Mouse (Mus musculus): ENCODE data around the gene Zfp414. TPM values are rescaled to one million over a fixed set of nuclear protein-coding genes. Genes with fewer than 3 reads are reported as not detected.

Gene Zfp414
- total and polyA plus RNA-seq, 3 experiments: 14.7 to 116 (median 34.7) TPM

DNA sequence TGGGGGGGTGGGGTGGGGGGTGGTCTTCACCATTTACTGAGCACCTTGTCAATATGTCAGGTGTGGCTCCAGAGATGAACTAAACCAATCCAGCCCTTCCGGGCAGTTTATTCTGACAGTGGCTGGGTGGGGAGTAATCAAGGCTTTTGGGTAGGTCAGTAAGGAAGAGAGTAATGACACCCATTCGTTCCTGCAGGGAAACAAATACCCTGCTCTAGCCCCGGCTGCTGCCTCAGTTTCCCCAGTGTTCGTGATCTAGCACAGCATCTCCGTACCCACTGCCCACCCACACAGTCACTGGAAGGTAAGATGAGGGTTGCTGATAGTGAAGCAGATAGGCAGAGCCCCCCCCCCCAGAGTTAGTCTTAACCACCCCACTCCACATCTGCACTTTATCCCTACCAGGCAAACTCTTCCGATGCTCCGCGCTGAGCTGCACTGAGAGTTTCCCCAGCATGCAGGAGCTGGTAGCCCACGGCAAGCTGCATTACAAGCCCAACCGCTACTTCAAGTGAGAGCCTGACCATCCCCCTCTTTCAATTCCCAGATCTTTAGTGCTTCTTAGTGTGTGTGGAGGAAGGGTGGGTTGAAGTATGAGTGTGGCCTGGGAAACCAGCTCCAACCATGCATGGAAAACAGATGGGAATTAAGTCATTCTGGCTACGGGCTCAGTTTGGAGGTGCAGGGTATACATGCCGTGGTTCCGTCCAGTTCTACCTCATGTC lies 1.4 kb downstream of the Zfp414 start:
- TF ChIP-seq CTCF (IDR thresholded peaks at IDR 0.05; ENCODE audit: low read depth, low read length): no peak
- TF ChIP-seq GATA1 (IDR thresholded peaks at IDR 0.05; ENCODE audit: borderline replicate concordance, low read length): no peak
- no peak for TF ChIP-seq POLR2AphosphoS5 (IDR thresholded peaks at IDR 0.05; ENCODE audit: insufficient replicate concordance, low read depth, low read length)
- TF ChIP-seq GATA2 (IDR thresholded peaks at IDR 0.05; ENCODE audit: borderline replicate concordance, low read depth, low read length): no peak
- no peak for TF ChIP-seq TAL1 (conservative IDR thresholded peaks at IDR 0.05; ENCODE audit: low read depth, low read length)
- Histone ChIP-seq H3K36me3 (replicated peaks) (peaks cover 53% of the 10 kb centered on the region), H3K4me1 (ENCODE audit: insufficient read depth, low read depth, low read length) (peaks cover 32% of the 10 kb centered on the region), H3K27me3 (ENCODE audit: insufficient read depth, low read length) (no peaks in the 10 kb centered on the region), H3K9me3 (replicated peaks) (no peaks in the 10 kb centered on the region), H3K4me3 (ENCODE audit: low read depth, low read length) (peak overlapping the region; percentile 86; the same call in 1 of the 2 replicates)
- ATAC-seq (ENCODE audit: extremely low read depth, insufficient number of reproducible peaks, low FRiP score, poor library complexity, severe bottlenecking) (no peak), DNase-seq (ENCODE audit: low spot score) (no peak)

DNA sequence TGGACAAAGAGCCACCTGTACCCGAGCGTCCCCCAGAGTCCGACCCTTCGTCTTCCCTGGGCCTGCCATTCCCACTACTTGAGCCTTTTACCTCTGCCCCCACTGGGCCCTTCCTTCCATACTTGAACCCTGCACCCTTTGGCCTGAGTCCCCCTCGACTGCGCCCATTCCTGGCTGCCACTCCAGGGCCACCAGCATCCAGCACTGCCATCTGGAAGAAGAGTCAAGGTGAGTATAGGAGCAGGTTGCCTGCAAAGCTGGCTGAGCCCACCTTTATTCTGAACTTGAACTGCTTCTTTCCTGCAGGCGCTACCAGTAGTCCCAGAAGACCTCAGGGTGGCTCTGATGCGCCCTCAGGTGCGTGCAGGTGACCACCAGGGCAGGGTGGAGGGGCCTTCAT lies 2.3 kb downstream of the Zfp414 start:
- no peak for ATAC-seq (ENCODE audit: extremely low read depth, insufficient number of reproducible peaks, low FRiP score, poor library complexity, severe bottlenecking)
- Histone ChIP-seq H3K36me3 (replicated peaks) (peaks cover 61% of the 10 kb centered on the region), H3K27me3 (ENCODE audit: insufficient read depth, low read length) (no peaks in the 10 kb centered on the region), H3K4me3 (ENCODE audit: low read depth, low read length) (no peak overlapping the region), H3K9me3 (replicated peaks) (no peaks in the 10 kb centered on the region), H3K4me1 (ENCODE audit: insufficient read depth, low read depth, low read length) (peaks cover 32% of the 10 kb centered on the region)
- no peak for DNase-seq (ENCODE audit: low spot score)
- no peak for TF ChIP-seq CTCF (IDR thresholded peaks at IDR 0.05; ENCODE audit: low read depth, low read length)
- no peak for TF ChIP-seq TAL1 (conservative IDR thresholded peaks at IDR 0.05; ENCODE audit: low read depth, low read length)
- no peak for TF ChIP-seq POLR2AphosphoS5 (IDR thresholded peaks at IDR 0.05; ENCODE audit: insufficient replicate concordance, low read depth, low read length)
- TF ChIP-seq GATA2 (IDR thresholded peaks at IDR 0.05; ENCODE audit: borderline replicate concordance, low read depth, low read length): no peak
- no peak for TF ChIP-seq GATA1 (IDR thresholded peaks at IDR 0.05; ENCODE audit: borderline replicate concordance, low read length)

DNA sequence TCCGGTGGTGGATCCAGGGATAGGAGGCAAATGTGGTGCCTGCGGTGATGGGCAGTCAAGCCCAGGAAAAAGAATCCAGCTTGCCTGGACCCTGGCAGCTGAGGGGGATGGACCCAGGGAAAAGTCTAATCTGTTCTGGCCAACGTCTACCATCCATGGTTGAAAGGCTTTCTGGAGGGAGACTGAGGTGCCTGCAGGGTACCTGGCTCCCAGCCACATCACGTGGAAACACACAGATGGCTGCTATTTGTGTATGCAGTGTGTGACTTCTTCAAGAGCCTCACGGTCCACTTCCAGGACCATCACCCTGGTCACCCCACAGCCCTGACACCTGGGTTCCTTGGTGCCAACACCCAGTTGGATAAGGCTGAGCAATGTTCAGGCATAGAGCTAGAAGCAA lies 2.9 kb downstream of the Zfp414 start:
- peaks cover 62% of the 10 kb centered on the region for H3K36me3 ChIP-seq (replicated peaks)
- H3K4me1 ChIP-seq (ENCODE audit: insufficient read depth, low read depth, low read length): peaks cover 32% of the 10 kb centered on the region
- DNase-seq (ENCODE audit: low spot score): no peak

DNA sequence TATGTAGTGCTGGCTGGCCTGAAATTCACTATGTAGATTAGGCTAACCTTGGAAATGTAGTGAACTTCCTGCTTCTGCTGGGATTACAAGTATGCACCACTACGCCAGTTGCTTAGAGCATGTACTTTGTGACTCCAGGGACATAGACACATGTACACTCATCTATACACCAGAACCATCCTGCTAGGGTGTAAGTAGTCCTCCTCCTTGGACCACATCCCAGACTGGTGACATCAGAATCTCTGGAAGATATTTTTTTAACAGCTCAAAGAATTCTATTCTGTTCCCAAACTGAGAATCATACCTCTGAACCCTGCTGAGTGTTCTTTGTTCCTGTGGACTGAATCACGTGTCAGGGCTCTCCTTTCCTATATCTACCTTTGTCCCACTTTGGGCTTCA lies 8.1 kb downstream of the Zfp414 start:
- Histone ChIP-seq H3K36me3 (replicated peaks) (peaks cover 72% of the 10 kb centered on the region), H3K4me1 (ENCODE audit: insufficient read depth, low read depth, low read length) (peaks cover 36% of the 10 kb centered on the region), H3K4me3 (ENCODE audit: low read depth, low read length) (no peak overlapping the region), H3K27me3 (ENCODE audit: insufficient read depth, low read length) (no peaks in the 10 kb centered on the region), H3K9me3 (replicated peaks) (no peaks in the 10 kb centered on the region)
- TF ChIP-seq CTCF (IDR thresholded peaks at IDR 0.05; ENCODE audit: low read depth, low read length) (no peak), GATA2 (IDR thresholded peaks at IDR 0.05; ENCODE audit: borderline replicate concordance, low read depth, low read length) (no peak), POLR2AphosphoS5 (IDR thresholded peaks at IDR 0.05; ENCODE audit: insufficient replicate concordance, low read depth, low read length) (no peak), TAL1 (conservative IDR thresholded peaks at IDR 0.05; ENCODE audit: low read depth, low read length) (no peak), GATA1 (IDR thresholded peaks at IDR 0.05; ENCODE audit: borderline replicate concordance, low read length) (no peak)
- ATAC-seq (ENCODE audit: extremely low read depth, insufficient number of reproducible peaks, low FRiP score, poor library complexity, severe bottlenecking) (no peak), DNase-seq (ENCODE audit: low spot score) (no peak)

More for the DNA sequence above, 2.9 kb downstream of the Zfp414 start:
- H3K27me3 ChIP-seq (ENCODE audit: insufficient read depth, low read length): no peaks in the 10 kb centered on the region
- no peaks in the 10 kb centered on the region for H3K9me3 ChIP-seq (replicated peaks)
- no peak overlapping the region; the same call in 1 of the 2 replicates for H3K4me3 ChIP-seq (ENCODE audit: low read depth, low read length)
- ATAC-seq (ENCODE audit: extremely low read depth, insufficient number of reproducible peaks, low FRiP score, poor library complexity, severe bottlenecking): no peak
- TF ChIP-seq POLR2AphosphoS5 (IDR thresholded peaks at IDR 0.05; ENCODE audit: insufficient replicate concordance, low read depth, low read length): no peak
- no peak for TF ChIP-seq TAL1 (conservative IDR thresholded peaks at IDR 0.05; ENCODE audit: low read depth, low read length)
- TF ChIP-seq CTCF (IDR thresholded peaks at IDR 0.05; ENCODE audit: low read depth, low read length): no peak
- no peak for TF ChIP-seq GATA1 (IDR thresholded peaks at IDR 0.05; ENCODE audit: borderline replicate concordance, low read length)
- no peak for TF ChIP-seq GATA2 (IDR thresholded peaks at IDR 0.05; ENCODE audit: borderline replicate concordance, low read depth, low read length)

DNA sequence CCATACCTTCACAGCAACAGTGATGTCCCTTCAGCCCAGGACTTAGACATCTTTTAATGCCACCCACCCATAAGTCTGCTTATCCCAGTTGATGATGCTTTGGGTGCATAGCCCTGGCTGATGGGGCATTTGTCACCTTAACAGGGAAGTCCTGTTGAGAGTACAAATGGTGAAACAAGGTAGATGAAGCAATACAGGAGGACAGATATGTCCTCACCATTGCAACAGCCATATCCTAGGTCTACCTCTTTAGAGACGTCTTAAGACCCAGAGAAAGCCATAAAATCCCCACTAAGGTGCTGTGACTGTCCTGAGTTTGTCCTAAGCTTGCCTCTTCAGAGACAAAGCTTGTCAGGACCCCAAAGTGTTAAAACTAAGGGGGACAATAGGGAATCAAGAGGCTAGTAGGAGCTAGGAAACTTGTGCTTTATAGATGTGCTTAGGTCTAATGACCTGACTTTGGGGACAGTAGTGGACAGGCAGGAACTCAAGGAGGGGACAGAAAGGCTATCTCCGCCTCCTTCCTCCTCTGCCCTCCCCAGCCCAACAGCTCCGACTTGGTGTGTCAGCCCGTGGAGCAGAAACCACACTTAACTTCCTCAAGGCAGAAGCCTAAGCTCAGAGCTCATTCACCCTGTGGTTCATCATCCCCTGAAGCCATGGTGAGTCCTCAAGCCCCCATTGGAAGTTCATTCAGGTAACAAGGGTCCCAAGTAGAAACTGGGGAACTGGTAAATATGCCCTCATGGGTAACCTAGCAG lies 8.8 kb downstream of the Zfp414 start, which contains the start of gene Pram1:
Pram1 (plus strand) TSS at position 541 of the 761 bp plus-strand sequence.
- TF ChIP-seq GATA2 (IDR thresholded peaks at IDR 0.05; ENCODE audit: borderline replicate concordance, low read depth, low read length) (no peak), CTCF (IDR thresholded peaks at IDR 0.05; ENCODE audit: low read depth, low read length) (no peak), POLR2AphosphoS5 (IDR thresholded peaks at IDR 0.05; ENCODE audit: insufficient replicate concordance, low read depth, low read length) (no peak), GATA1 (IDR thresholded peaks at IDR 0.05; ENCODE audit: borderline replicate concordance, low read length) (no peak), TAL1 (conservative IDR thresholded peaks at IDR 0.05; ENCODE audit: low read depth, low read length) (no peak)
- no peaks in the 10 kb centered on the region for H3K9me3 ChIP-seq (replicated peaks)
- H3K4me3 ChIP-seq (ENCODE audit: low read depth, low read length): no peak within 1 kb of the TSS
- H3K36me3 ChIP-seq (replicated peaks): peaks cover 72% of the 10 kb centered on the region
- no peaks in the 10 kb centered on the region for H3K27me3 ChIP-seq (ENCODE audit: insufficient read depth, low read length)
- ATAC-seq (ENCODE audit: extremely low read depth, insufficient number of reproducible peaks, low FRiP score, poor library complexity, severe bottlenecking) (no peak), DNase-seq (ENCODE audit: low spot score) (no peak)
- peaks cover 38% of the 10 kb centered on the region for H3K4me1 ChIP-seq (ENCODE audit: insufficient read depth, low read depth, low read length)

DNA sequence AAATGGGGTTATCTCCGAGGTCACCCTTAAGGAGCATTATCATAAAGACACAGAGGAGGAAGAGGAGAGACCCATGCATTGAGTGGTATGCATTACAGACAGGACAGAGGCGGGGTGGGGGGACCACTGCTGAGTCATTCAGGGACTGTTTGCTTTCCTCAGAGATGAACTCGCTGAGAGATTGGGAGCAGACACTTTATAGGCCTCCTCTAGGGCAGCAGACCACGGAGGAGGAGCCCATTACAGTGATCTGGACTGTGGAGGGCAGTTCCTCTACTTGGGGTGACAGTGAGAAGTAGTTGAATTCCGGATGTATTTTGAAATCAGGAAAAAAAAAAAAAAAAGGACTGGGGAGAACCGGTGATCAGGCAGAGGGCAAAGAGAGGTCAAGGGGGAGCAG lies 10.9 kb downstream of the Zfp414 start:
- ATAC-seq (ENCODE audit: extremely low read depth, insufficient number of reproducible peaks, low FRiP score, poor library complexity, severe bottlenecking) (peak; percentile 47), DNase-seq (ENCODE audit: low spot score) (no peak)
- TF ChIP-seq GATA2 (IDR thresholded peaks at IDR 0.05; ENCODE audit: borderline replicate concordance, low read depth, low read length) (no peak), POLR2AphosphoS5 (IDR thresholded peaks at IDR 0.05; ENCODE audit: insufficient replicate concordance, low read depth, low read length) (no peak), TAL1 (conservative IDR thresholded peaks at IDR 0.05; ENCODE audit: low read depth, low read length) (no peak), GATA1 (IDR thresholded peaks at IDR 0.05; ENCODE audit: borderline replicate concordance, low read length) (no peak), CTCF (IDR thresholded peaks at IDR 0.05; ENCODE audit: low read depth, low read length) (no peak)
- H3K36me3 ChIP-seq (replicated peaks): peaks cover 76% of the 10 kb centered on the region
- H3K4me3 ChIP-seq (ENCODE audit: low read depth, low read length): no peak overlapping the region
- H3K9me3 ChIP-seq (replicated peaks): no peaks in the 10 kb centered on the region
- peaks cover 38% of the 10 kb centered on the region for H3K4me1 ChIP-seq (ENCODE audit: insufficient read depth, low read depth, low read length)
- no peaks in the 10 kb centered on the region for H3K27me3 ChIP-seq (ENCODE audit: insufficient read depth, low read length)
